In genomic region chr19:42676931-42677330, GRCm38 (mm10) we compare ENCODE assay signal across 15 mouse cellular contexts.
"Had no signal": no experiment of that assay in that cellular context is flagged by ENCODE, and none has a peak within 500 bp of the region (broad histone marks: within the 10 kb centered on the region; RNA-seq: fewer than 3 reads in every experiment).

No protein-coding gene starts in this region.

- H3K4me2 ChIP-seq: liver, embryonic 13.5 days; liver, embryonic 15.5 days; lung, embryonic 15.5 days; midbrain, embryonic 11.5 days; midbrain, embryonic 13.5 days; midbrain, embryonic 15.5 days; neural tube, embryonic 12.5 days; stomach, embryonic 15.5 days had no signal

- H3K27ac ChIP-seq: liver, embryonic 13.5 days; liver, embryonic 15.5 days; lung, embryonic 15.5 days; midbrain, embryonic 13.5 days; midbrain, embryonic 15.5 days; neural tube, embryonic 12.5 days; stomach, embryonic 15.5 days; stomach, postnatal 0 days had no signal

- H3K27me3 ChIP-seq: liver, embryonic 13.5 days; liver, embryonic 15.5 days; lung, embryonic 15.5 days; midbrain, embryonic 15.5 days; stomach, embryonic 15.5 days had no signal

- ATAC-seq: liver, postnatal 0 days; midbrain, embryonic 13.5 days; midbrain, embryonic 15.5 days had no signal

- H3K4me1 ChIP-seq: liver, embryonic 13.5 days; liver, embryonic 15.5 days; lung, embryonic 15.5 days; stomach, embryonic 15.5 days had no signal

- H3K9ac ChIP-seq: liver, embryonic 13.5 days; liver, embryonic 15.5 days; liver, postnatal 0 days; lung, embryonic 15.5 days; midbrain, embryonic 13.5 days; midbrain, embryonic 15.5 days; neural tube, embryonic 12.5 days; stomach, embryonic 15.5 days had no signal

- H3K9me3 ChIP-seq: liver, embryonic 13.5 days; liver, embryonic 15.5 days; lung, embryonic 15.5 days; midbrain, embryonic 13.5 days; midbrain, embryonic 15.5 days; neural tube, embryonic 12.5 days; stomach, embryonic 15.5 days had no signal

- H3K4me3 ChIP-seq: liver, embryonic 13.5 days; liver, embryonic 15.5 days; lung, embryonic 15.5 days; midbrain, embryonic 13.5 days; midbrain, embryonic 15.5 days; neural tube, embryonic 12.5 days; stomach, embryonic 15.5 days had no signal

- H3K36me3 ChIP-seq: liver, embryonic 13.5 days; liver, embryonic 15.5 days; lung, embryonic 15.5 days; midbrain, embryonic 13.5 days; midbrain, embryonic 15.5 days; neural tube, embryonic 12.5 days; stomach, embryonic 15.5 days had no signal

- DNase-seq: liver, embryonic 13.5 days; liver, postnatal 0 days; lung, postnatal 10 days; lung, postnatal 36 days; right cerebral cortex, postnatal 14 days; thymus, postnatal 14 days; thymus, postnatal 36 days had no signal
